Mouse (Mus musculus) adipocyte (in vitro differentiated cells): ENCODE measurements at regions not wholly inside any gene's neighbourhood (a gene's known extent, or its start where the extent isn't known, plus 50 kb on each side); places are given as distances from the start of the nearest gene placed in this dataset.
"Not testable (repeated sequence)": the region's sequence is repeated elsewhere in the genome, so short reads cannot be mapped to it uniquely, and the experiment has no call there.

Experiments
- DNase-seq: peaks from one replicate; pipeline ENCODE4 v3.0.0-alpha.2; 2016; ENCODE audit warnings: low spot score

DNA sequence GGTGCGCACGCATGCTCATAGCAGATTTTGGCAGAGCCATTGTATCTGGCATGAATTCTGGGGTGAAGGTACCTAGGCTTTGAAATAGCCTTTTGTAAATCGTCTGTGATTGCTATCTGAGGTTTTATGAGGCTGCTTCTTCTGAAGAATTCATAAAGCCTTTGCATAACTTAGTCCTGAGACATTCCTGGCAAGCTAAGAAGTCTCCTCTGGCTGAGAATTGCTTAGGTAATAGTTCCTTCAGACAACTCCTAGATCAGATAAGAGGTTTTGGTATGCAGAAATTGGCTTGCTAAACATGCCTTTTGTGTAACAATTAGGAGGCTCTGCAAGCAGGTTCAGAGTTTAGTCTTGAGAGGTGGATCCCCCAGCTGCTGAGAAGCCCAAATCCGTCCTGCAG lies 82.7 kb downstream of the Pmp22 start:
- DNase-seq, result no peak

DNA sequence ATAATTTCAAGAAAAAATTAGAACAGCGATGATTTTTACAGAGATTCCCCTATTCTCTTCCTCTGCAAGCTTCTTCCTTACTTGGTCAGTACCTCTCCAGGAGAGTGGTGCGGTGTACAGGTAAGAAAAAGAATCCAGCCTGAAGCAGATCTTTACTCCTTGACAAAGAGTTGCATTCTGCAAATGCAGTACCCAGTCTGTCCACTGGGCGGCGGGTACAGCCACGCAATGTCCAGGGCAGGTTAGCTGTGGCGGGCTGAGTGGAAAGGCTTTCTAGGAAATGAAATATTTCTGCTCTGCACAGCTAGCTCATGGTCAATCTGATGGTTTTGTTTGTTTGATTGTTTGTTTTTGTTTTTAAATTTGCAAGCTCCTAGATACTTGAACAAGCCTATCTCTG lies 84.3 kb downstream of the Pmp22 start:
- peak; percentile 64 for DNase-seq

DNA sequence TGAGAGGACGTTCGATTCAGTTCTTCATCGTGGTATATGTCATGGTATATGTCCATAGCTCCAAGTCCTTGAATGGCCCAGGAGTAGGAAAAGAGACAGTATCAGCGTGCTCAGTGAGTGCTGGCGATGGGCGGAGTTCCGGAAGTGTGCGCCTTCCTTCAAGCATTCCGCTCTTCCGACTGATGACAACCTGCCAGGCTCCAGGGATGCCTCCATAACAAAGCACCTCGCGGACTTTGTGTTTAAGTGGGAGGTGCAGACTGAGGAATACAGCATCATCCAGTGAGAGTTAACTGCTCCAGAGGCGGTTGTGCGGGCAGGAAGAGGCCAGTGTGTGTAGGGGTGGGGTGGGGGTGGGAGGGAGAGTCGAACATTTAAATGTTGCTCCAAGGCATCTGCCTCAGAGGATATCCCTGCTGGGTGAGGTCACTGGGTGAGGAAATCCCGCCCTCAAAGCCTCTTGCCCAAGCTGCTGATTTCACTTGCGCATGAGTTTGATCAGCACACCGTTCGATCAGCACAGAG lies 85.2 kb downstream of the Pmp22 start:
- no peak for DNase-seq

DNA sequence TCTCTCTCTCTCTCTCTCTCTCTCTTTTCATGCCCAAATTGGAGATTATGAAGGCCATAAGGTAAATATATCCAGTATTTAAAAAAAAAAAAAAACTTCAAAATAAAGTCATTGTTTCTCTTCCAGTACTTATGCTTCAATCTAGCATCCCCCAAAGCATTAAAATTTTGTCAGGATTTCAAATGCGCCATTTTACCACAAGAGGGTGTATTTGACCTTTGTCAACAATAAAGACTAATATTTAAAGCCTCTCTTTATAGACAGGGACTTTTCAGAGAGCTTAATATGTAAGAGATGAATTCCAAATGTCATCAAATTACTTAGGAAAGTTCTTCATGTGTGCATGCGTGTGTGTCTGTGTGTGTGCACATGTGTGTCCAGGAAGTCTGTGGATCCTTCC lies 87.2 kb downstream of the Pmp22 start:
- no peak for DNase-seq

DNA sequence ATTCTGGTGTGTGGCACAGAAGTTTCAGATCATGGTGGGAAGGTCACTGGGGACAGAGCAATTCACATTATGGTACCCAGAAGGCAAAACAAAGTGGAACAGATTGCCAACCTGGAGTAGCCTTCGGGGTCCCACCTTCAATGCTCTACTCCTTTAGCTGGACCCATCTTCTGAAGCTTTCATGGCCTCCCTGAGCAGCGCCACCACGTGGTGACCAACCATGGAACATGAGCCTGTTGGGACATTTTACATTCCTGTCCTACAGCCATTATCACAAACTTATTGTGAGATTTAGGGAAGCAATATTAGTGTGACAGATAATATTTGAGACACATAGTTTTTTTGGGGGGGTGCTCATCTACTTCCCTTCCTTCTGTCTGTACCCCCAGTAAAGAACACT lies 88.3 kb downstream of the Pmp22 start:
- DNase-seq, result peak; percentile 9

DNA sequence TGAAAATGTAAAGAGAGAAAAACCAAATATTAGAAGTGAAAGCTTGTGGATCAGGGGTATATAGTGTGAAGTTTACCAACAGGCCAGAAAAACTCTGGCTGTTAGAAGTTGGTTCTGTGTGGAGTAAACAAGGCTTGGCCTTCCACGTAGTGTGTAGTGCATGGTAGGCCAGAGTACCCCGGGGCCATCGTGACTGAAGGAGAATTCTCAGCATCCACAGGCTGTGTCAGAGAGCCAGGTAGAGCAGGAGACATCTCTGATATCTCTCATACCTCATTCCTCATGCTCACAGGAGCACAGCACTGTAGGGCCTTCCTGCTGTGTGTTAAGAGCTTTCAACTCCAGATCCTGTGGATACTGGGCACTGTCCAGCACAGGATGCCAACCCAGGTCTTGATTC lies 97.7 kb downstream of the Pmp22 start:
- no peak for DNase-seq

DNA sequence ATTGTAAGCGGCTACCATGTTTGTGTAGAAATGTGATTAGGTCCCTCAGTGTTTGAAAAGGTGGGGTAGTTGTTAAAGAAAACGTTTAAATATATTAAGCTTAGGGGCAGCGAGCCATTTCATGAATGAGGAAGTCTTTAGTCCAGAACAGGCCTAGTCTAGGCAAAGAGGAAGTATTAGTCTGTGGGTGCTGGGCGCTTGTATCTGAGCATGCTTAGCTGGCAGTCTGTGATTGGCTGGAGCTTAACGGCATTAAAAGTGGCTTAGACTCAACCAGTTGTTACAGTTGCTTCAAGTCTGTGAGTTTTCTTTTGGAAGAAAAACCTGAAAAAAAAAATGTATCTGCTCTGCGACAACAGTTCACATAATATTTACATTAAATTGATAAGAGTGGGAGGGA lies 102.0 kb downstream of the Pmp22 start:
- no peak for DNase-seq

DNA sequence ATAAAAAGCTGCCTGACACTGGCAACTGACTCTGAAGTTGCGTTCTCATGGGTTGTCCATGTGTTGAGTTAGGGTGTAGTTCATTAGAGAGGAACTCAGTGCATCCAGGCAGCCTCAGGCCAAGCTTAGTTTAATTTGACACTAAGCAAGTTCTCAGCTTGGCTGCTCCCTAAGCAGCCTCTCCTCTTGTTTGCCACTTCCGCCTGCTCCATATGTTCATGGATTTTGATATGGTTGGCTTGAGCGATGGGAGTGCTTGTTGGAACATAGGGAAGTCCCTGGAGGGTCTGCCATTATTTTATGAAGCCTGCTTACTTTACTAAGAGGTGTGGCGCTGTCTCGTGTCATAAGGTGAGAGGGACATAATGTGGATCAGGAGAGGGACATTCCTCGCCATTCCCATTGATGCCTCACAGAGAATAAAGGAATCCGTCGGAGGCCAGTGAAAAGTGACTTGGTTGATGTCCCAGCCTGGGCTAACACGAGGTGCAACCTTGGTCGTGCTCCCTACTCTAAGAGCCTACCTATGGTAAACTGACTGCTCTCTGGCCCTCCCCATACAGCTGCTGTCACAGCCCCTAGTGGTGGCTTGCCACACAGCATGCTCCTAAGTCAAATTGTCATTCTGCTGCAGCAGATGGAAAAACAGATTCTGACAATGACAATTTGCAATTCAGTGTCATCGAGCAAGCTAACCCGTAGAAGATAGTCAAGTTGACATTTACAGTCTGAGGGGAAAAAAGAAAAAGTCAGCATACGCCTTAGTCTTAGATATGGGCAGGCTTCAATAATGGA lies 104.6 kb downstream of the Pmp22 start:
- no peak for DNase-seq

DNA sequence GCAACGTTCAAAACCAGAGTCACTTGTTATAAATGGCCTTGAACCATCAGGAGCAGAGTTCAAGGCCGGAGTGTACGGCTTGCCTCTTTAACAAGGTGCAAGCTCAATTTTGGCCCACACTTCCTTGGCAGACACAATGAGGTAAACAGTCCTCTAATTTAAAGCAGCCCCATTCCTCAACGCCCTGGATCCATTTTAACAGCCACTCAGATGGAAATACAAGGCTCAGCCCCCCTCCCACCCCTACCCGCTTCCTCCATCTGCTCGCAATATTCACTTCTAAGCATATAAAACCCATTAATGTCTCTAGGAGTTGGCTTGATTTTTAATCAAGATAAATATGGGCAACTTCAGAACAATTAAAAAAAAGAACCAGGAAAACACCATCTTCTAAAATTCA lies 105.7 kb downstream of the Pmp22 start:
- no peak for DNase-seq

DNA sequence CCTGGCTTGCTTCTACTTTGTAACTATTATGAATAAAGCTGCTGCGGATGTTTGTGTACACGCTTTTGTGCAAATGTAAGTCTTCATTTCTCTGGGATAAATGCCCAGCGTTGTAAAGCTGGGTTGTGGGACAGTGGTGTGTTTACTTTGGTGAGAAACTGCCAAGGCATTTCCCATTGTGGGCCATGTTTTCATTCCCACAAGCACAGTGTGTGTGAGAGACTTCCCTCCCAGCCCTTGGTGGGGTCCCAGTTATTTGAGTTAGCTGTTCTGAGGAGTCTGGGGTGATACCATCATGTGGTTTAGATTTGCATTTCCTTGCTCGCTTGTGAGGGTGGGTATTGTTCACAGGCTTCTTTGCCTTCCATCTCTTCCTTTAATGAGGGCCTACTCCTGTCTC lies 109.9 kb downstream of the Pmp22 start:
- DNase-seq, result no peak

DNA sequence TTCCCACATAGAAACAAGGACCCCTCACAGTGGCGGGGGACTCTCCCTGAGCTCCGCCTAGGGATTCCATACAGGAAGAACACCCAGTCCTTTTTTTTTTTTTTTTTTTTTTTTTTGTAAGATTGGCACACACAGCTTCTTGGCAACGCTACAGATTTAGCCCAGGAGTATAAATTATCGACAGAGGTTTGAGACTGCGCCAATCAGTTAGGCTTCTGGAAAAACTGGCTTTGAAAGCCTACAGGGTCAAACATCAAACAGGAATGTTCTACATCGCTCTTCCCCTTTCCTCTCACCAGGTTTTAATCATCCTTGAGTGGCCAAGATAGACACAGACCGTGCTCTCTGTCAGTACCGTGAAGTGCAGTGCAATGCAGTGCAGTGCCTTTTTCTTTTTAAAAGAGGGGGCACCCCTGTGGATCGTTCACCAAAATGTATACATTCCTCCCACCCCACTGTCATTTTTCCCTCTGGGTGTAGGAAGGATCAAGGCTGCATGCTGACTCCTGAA lies 115.2 kb downstream of the Pmp22 start:
- DNase-seq, result no peak

DNA sequence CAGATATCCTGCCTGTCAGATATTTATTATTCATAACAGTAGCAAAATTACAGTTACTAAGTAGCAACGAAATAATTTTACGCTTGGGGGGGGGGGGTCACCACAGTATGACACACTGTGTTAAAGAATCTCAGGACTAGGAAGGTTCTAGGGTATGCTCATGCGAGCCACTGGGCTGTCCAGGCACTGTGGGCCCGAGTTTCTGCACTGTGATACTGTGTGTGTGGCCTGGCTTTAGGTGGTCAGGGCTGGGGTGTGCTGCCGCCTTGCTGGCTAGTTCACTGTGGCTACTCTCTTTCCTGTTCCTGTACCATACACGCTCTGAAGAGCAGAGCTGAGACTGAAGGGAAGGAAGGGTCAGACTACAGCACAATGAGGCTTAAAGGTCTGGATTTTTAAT lies 116.3 kb downstream of the Pmp22 start:
- DNase-seq, result no peak

DNA sequence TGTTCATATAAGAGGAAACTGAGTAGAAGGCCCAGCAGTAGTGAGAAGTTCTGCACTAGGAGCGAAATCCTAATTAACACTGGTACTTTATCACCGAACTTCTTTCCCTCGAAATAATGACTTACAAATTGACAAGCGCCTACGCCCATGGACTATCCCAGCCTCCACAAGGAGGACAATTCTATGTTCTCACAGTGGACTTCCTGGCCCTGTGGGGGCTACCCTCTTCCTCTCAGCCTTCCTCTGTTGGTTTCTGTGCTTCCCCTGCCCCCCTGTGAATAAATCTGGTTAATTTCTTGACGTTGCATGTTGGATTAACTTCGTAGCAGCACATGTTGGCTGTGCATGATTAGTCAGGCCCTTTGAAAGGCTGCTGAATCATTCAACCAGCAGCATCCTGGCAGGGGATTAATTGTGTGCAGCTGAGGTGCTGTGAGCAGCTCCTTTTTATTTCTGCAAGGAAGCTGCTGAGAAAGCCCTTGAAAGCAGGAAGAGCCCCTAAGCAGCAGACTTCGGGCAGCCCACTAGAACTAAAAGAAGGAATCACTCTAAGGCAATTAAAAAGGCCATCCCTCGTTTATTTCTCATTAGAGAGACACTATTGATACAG lies 117.4 kb downstream of the Pmp22 start:
- no peak for DNase-seq

DNA sequence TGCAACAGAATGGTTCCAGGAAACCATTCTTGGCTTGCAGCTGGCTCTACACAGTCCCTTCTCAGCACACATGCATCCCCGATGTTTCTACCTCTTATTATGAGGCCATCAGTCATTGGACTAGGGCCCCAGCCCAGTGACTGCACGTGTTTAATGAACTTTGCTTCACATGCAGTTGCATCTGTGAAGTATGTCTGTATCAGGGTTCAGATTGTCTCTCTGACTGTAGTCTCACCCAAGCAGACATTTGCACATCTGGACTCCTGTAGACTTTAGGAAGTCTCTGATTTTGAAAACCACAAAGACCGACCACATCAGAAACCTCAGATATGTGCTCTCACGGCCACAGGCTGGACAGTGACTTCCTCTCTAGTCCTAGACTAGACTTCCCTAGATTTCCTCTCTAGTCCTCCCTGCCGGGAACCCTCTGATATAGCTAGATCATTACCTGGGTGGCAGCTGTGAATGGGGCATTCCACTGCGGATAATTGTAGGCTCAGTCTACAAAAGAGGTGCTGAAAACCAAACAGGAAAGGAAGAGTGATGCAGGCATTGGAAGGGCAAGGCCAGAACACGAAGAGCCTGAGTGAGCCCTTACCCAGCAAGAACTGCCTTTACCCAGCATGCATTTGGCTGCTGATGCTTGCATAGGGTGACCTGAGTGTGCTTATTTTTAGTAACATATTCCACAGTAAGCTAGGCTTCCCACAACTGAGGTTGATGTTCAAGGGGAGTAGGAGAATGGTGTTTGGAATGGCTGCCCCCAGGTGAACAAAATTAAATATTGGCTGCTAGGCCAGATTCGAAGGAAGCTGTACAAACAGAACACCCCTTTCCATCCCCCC lies 123.5 kb downstream of the Pmp22 start:
- no peak for DNase-seq

DNA sequence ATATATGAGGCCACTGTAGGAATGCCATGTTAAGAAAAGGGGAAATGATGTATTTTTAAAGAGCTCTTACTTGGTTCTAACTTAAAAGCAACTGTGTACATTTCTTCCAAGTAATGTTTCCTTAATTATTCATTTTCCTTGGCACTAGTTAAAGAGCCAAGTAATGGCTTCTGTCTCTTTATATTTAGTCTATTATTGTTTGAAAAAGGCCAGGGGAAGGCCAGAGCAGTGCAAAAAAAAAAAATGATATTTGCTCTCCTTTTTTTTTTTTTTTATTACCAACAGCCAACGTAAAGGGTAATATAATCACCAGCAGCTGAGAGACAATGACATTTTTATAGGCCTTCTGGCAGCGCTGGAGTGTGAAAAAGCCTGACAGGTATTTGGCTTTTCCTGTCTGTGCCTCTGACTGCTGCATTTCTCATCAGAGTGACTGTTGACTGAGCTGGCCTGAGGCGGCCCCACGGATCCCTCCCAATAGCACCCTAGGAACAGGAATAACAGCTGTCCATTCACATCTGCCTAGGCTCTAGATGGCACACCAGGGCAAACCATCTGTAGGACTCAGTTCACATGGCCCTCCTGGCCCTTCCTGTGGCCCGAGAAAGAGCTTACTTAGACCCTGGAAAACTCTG lies 124.3 kb downstream of the Pmp22 start:
- DNase-seq, result no peak

DNA sequence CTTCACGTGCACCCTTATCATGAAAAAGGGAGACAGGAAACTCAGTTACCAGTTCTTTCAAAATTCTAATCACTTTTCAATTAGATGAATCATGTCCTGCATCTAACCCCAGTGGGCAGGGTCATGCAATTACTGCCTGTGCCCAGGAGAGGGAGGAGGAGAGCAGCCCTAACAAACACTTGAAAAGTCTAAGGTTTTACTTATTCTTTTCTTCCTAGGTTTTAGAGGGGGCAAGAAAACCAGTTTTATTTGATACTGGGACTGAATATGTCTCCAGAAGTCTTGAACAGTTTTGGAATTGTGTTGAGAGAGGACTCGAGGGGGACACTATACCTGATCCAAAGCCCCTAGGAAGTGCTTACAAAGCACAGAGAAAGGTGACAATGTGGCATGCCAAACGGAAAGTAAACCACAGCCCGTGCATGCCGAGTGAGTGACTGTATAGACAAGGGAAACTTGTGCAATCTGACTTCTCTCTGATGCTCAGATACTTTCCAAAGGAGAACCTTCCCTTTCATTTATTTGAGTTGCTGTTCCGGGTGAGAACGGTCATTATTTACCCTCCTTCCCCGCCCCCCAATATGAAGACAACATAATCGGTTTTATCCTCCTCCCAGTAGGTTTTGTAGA lies 135.8 kb downstream of the Pmp22 start:
- DNase-seq, result peak; percentile 53

DNA sequence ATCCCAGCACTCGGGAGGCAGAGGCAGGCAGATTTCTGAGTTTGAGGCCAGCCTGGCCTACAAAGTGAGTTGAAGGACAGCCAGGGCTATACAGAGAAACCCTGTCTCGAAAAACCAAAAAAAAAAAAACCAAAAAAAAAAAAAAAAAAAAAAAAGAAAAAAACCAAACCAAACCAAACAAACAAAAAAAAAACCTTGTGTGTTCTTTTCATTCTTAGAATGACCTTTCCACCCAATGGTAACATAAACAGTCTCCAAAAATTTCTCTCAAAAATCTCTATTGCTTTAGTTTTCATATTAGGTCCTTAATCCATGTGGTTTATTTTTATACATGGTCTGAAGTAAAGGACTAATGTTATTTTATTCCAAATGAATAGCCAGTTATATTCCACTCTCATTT lies 137.5 kb downstream of the Pmp22 start:
- DNase-seq, result not testable (repeated sequence)

DNA sequence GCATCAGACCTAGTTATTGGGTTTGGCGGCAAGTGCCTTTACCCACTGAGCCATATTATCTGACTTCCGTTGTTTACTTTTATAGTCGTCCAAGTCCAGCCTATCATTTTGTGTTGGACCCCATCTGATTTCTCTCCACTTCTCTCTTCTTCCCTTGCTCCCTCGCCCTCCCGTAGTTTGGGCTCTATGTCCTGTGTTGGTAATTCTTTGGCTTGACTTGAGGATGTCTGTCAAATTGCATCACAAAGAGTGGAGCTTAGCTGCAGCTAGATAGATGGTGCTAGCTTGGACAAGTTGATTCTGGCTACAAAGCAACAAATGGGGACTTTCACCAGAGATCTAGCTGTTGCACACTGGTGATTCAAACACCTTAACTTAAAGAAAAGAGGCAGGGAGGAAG lies 147.9 kb downstream of the Pmp22 start:
- no peak for DNase-seq

DNA sequence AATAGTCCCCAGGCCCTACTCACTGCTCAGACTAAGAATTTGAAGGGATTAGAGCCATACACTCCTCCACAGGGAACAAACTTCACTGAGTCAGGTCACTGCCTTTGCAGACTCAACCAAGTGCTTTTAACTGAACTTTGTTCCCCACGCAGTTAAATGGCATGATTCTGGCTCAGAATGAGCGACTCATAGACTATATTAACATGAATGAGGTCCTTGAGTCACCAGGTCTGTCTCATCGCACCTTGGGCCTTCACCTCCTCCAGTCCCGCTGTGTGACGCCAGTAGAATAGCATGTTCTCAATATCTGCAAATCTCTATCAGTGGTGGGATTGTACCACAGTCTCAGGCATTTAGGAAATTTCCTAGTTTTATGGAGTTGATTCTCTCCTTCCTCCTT lies 153.1 kb downstream of the Pmp22 start:
- DNase-seq, result no peak

DNA sequence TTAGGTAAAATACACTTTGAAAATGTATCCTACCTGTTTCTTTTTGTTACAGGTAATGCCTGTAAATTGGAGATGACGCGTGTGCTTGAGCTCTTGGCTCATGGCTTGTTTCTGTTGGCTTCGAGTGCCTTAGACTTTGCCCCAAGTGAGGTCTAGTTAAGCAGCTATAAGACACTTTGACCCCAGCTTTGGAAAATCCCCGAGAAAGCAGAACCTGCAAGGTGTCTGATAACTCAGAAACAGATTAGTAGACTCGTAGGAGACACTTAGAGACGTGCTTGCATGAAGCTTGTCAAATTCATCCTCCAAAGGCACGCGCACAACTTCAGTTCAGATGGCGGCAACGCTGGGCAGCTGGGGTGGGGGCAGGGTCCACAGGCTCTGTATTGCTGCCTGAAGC lies 153.8 kb downstream of the Pmp22 start:
- DNase-seq, result no peak

DNA sequence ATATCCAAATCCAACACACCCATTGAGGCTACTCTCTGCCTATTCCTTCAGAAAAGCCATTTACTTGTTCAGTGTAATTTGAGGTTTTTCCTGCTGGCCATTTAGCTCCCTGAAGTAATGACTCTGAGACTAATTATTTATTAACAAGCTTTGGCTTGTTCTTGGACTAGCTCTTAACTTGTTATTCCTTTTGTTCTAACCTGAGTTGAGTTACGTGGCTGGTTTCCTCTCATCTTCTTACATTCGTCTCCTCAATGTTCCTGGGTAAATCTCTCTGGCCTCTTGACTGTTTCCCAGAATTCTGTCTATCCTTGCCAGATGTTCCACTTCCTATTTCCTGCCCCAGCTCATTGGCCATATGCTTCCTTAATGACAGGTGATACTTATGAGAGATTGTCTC lies 157.2 kb downstream of the Pmp22 start:
- DNase-seq, result no peak

DNA sequence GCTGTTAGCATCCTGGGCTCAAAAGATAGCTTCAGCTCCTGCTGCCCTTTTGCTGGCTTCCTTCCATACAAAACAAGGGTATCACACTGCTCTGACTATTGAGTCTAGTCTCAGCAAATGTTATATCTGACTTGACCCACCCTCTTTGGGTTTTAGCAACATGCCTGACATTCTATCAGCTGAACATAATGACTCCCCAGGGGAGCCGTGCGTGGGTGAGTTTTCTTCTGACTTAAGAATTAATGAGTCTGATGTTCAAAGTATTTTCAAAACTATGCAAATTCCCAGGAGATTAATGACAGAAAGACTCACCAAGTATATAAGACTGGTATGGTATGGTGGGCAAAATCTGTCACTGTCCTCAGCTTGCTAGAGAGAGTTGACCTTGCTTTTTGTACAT lies 159.0 kb downstream of the Pmp22 start:
- no peak for DNase-seq
